Mouse (Mus musculus) neural tube, embryonic 13.5 days (tissue): ENCODE data around the gene Phf10. TPM values are rescaled to one million over a fixed set of nuclear protein-coding genes. Genes with fewer than 3 reads are reported as not detected.
"Not testable (repeated sequence)": the region's sequence is repeated elsewhere in the genome, so short reads cannot be mapped to it uniquely, and the experiment has no call there.

Source experiments
- ATAC-seq: fragments of 200-750 bp; cut with Nextera tagmentation; 2 replicates; pipeline ENCODE4 v1.8.0; 2017; ENCODE audit warnings: low read depth, mild to moderate bottlenecking, moderate TSS enrichment, moderate library complexity
- H3K27ac ChIP-seq: fragments of 300-500 bp; sonication (generic); replicated peaks from 2 replicates; pipeline ENCODE4 v1.5.1; 2015; ENCODE audit warnings: moderate library complexity, mild to moderate bottlenecking, inconsistent platforms
- H3K27me3 ChIP-seq: fragments of 300-500 bp; sonication (generic); 2 replicates; pipeline ENCODE4 v1.6.1; 2015; ENCODE audit warnings: mild to moderate bottlenecking, inconsistent platforms
- H3K36me3 ChIP-seq: fragments of 300-500 bp; sonication (generic); 2 replicates; pipeline ENCODE4 v1.6.1; 2015; ENCODE audit warnings: mild to moderate bottlenecking, inconsistent platforms
- H3K4me1 ChIP-seq: fragments of 300-500 bp; sonication (generic); replicated peaks from 2 replicates; pipeline ENCODE4 v1.6.1; 2015; ENCODE audit warnings: inconsistent platforms
- H3K4me2 ChIP-seq: fragments of 300-500 bp; sonication (generic); 2 replicates; pipeline ENCODE4 v1.6.1; 2015; ENCODE audit warnings: inconsistent platforms, mild to moderate bottlenecking, moderate library complexity
- H3K4me3 ChIP-seq: fragments of 300-500 bp; sonication (generic); 2 replicates; pipeline ENCODE4 v1.5.1; 2015; ENCODE audit warnings: mild to moderate bottlenecking, inconsistent platforms
- H3K9ac ChIP-seq: fragments of 300-500 bp; sonication (generic); 2 replicates; pipeline ENCODE4 v1.6.1; 2015; ENCODE audit warnings: moderate library complexity, mild to moderate bottlenecking, inconsistent platforms
- H3K9me3 ChIP-seq: fragments of 300-500 bp; sonication (generic); 2 replicates; pipeline ENCODE4 v1.6.1; 2016; ENCODE audit warnings: inconsistent platforms
- WGBS: fragments of 180-500 bp; shearing (Covaris S2); methylation state at CpG from one replicate; pipeline ENCODE4 v1.1.7; 2015; 5-methylcytosine and 5-hydroxymethylcytosine counted together
- polyA plus RNA-seq: library from polyadenylated mRNA; unstranded; fragments of >200 nt; fragmentation: Nextera tagmentation; extraction: Ambion mirVana; gene quantifications from 2 replicates; pipeline ENCODE4 v1.2.1, GENCODE M21; 2015

Phf10 gene
- 13.9 and 14.7 TPM in 2 replicates for polyA plus RNA-seq

- Histone ChIP-seq H3K4me3 (peak within 1 kb of the TSS; percentile 71), H3K4me1 (peaks cover 14% of the 10 kb centered on the region), H3K4me2 (peak within 1 kb of the TSS; percentile 96), H3K27ac (peak within 1 kb of the TSS; percentile 74; the same call in 1 of the 2 replicates), H3K9ac (peak within 1 kb of the TSS; percentile 79)
- H3K27me3 ChIP-seq, H3K9me3 ChIP-seq, H3K36me3 ChIP-seq: not testable (repeated sequence)
- WGBS = under 1% methylated on average over 19 of the region's 100 CpGs
- peak; percentile 83 for ATAC-seq
These were observed at the start of gene Phf10 for GRCm38 (mm10) chr17:14960951-14961556. Gene Phf10 (minus strand): TSS chr17:14961273.

GRCm38 (mm10) chr17:15009706-15010413, 48.8 kb upstream of the Phf10 start, which contains the start of gene Gm3435:
Gene Gm3435 (plus strand): TSS chr17:15010176.
- H3K27ac ChIP-seq, H3K9ac ChIP-seq, H3K27me3 ChIP-seq, H3K9me3 ChIP-seq, H3K4me2 ChIP-seq, H3K4me1 ChIP-seq, H3K36me3 ChIP-seq, H3K4me3 ChIP-seq: not testable (repeated sequence)
- ATAC-seq = peak; percentile 97
- WGBS = no CpG with 5 or more reads among the region's 60 CpGs

GRCm38 (mm10) chr17:15009088-15009487, 48.0 kb upstream of the Phf10 start:
- not testable (repeated sequence) for H3K4me2 ChIP-seq, H3K4me1 ChIP-seq, ATAC-seq, H3K4me3 ChIP-seq, H3K9me3 ChIP-seq, H3K36me3 ChIP-seq, H3K9ac ChIP-seq, H3K27ac ChIP-seq, H3K27me3 ChIP-seq
- WGBS = no CpG with 5 or more reads among the region's 3 CpGs

DNA sequence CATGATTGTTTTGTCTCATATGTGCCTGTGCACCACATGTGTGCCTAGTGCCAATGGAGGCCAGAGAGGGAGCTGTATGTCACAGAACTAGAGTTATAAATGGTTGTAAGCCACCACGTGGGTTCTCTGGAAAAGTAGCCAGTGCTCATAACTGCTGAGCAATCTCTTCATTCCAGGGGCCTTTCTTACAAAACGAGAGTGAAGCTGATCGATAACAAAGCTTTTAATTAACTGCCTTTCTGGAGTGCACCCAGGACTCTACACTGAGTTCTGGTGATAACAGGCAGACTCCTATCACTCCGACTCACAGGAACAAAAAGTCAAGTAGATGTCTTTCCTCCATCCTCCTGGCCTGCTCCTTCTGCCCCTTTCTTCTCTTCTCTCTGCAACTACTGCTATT, 39.0 kb upstream of the Phf10 start:
- not testable (repeated sequence) for H3K4me2 ChIP-seq, H3K27me3 ChIP-seq, H3K27ac ChIP-seq, H3K9ac ChIP-seq, H3K9me3 ChIP-seq, H3K4me3 ChIP-seq, H3K36me3 ChIP-seq, H3K4me1 ChIP-seq, ATAC-seq
- WGBS = no CpG with 5 or more reads among the region's 4 CpGs

GRCm38 (mm10) chr17:14994140-14994539, 33.1 kb upstream of the Phf10 start:
- H3K4me2 ChIP-seq, H3K9ac ChIP-seq, H3K4me1 ChIP-seq, H3K9me3 ChIP-seq, H3K4me3 ChIP-seq, ATAC-seq, H3K27ac ChIP-seq, H3K27me3 ChIP-seq, H3K36me3 ChIP-seq: not testable (repeated sequence)
- WGBS = no CpG with 5 or more reads among the region's 5 CpGs

DNA sequence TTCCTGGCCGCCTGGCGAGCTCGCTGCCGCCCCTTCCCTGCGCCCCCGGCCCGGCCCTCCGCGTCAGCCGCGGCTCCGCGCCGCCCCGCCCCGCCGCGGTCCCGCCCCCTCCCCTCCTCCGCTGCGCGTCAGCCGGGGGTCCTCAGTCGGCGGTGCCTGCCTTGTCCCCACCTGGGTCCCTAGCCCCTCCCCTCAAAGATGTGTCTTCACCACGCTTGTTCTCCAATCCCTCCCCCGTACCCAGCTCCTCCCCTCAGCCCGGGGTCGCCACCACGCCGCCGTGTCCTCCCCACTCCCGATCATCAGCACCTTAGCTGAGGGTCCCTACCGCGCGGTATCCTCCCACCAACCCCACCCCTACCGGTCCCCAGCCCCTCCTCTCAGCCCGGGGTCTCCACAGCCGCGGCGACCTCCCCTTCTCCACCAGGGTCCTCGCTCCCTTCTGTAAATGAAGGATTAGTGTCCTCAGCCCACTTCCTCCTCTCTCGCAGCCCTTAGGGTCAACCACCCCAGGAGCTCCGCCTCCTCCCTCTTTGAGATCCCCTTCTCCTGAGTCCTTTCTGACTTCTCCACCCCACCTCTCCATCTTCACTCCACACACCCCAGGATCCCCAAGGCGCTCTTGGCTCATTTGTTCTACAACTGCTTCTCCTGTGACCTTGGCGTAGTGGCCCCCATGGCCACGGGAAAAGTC, 32.2 kb upstream of the Phf10 start:
- ATAC-seq = peak; percentile 91
- not testable (repeated sequence) for H3K4me3 ChIP-seq, H3K4me2 ChIP-seq, H3K36me3 ChIP-seq, H3K27me3 ChIP-seq, H3K4me1 ChIP-seq, H3K9me3 ChIP-seq, H3K27ac ChIP-seq, H3K9ac ChIP-seq
- no CpG with 5 or more reads among the region's 47 CpGs for WGBS

- not testable (repeated sequence) for H3K27me3 ChIP-seq, H3K4me1 ChIP-seq, H3K27ac ChIP-seq, H3K9me3 ChIP-seq, H3K4me3 ChIP-seq, H3K4me2 ChIP-seq, H3K36me3 ChIP-seq, H3K9ac ChIP-seq
- peak; percentile 79 for ATAC-seq
- WGBS = no CpG with 5 or more reads among the region's 98 CpGs
These were observed 31.6 kb upstream of the Phf10 start for GRCm38 (mm10) chr17:14992522-14993138.

DNA sequence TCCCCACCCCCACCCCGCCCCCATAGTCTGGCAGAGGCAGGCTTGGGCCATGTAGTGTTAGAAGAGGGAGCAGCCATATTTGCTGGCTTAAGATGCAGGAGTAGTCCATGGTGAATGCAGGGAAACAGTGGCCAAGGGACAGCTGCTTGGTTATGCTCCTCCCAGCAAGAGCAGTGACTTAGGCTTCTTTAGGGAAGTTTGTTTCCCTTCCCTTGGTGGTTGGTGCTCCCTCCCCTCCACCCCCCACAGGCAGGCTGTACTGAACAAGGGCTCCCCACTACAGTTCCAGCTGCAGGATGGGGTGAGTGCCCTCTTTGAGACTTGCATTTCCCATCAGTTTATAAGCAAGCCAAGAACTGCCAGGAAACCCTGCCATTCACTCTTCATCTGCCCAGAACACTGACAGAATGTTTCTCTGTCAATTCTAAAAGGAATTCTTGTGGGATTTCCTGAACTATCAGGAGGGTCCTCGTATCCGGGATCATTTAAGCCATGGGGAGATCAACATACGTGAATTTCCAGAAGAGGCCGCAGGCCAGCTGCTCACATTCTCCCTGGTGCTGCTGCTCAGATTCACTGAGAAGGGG, 29.1 kb upstream of the Phf10 start:
- H3K9ac ChIP-seq, H3K4me1 ChIP-seq, H3K27me3 ChIP-seq, H3K9me3 ChIP-seq, H3K36me3 ChIP-seq, H3K4me3 ChIP-seq, H3K4me2 ChIP-seq, H3K27ac ChIP-seq, ATAC-seq: not testable (repeated sequence)
- 71% methylated on average over 4 of the region's 5 CpGs for WGBS

- H3K9ac ChIP-seq, H3K36me3 ChIP-seq, H3K27me3 ChIP-seq, H3K9me3 ChIP-seq, H3K4me1 ChIP-seq, H3K27ac ChIP-seq: not testable (repeated sequence)
- H3K4me3 ChIP-seq = peak within 1 kb of the TSS; percentile 20; the same call in 1 of the 2 replicates
- WGBS = no CpG with 5 or more reads among the region's 60 CpGs
- ATAC-seq = peak; percentile 97
- peak within 1 kb of the TSS; percentile 41 for H3K4me2 ChIP-seq
These were observed 17.4 kb upstream of the Phf10 start, which contains the start of the genes 9030025P20Rik and Gm3417 for GRCm38 (mm10) chr17:14978362-14979038. Gene 9030025P20Rik (plus strand): TSS chr17:14978468. Gene Gm3417 (minus strand): TSS chr17:14978790.

DNA sequence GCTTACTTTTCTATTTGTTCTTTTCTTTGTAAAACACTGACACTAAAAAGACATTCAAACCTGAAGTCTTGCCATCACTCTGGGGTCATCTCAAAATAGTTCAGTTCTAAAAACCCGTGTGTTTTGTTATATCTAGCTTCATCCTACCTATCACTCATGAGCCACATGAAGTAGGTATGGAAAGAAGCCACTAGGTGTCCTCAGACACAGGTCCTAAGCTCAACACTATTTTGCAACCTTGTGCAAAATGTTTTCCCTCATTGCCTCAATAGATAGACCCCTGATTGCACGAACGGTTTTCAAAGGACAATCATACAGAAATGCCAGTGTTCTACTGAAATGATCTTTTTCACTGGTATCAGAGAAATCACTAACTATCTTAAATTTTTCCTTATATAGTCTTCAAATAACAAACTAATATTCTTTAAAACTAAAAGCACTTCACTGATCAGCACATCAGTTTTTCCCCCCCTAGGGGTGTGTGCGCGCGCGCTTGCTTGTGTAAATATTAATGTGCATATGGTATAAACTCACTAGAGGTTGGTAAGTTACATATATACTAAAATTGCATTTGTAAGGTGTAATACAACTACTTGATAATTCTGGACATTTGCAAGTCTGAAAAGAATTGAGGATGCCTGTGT, 16.8 kb upstream of the Phf10 start:
- peak overlapping the region; percentile 20; the same call in 1 of the 2 replicates for H3K4me3 ChIP-seq
- H3K4me1 ChIP-seq, H3K9ac ChIP-seq, H3K27me3 ChIP-seq, ATAC-seq, H3K27ac ChIP-seq, H3K36me3 ChIP-seq, H3K9me3 ChIP-seq: not testable (repeated sequence)
- 2% methylated on average over 4 of the region's 7 CpGs for WGBS
- peak overlapping the region; percentile 41 for H3K4me2 ChIP-seq

DNA sequence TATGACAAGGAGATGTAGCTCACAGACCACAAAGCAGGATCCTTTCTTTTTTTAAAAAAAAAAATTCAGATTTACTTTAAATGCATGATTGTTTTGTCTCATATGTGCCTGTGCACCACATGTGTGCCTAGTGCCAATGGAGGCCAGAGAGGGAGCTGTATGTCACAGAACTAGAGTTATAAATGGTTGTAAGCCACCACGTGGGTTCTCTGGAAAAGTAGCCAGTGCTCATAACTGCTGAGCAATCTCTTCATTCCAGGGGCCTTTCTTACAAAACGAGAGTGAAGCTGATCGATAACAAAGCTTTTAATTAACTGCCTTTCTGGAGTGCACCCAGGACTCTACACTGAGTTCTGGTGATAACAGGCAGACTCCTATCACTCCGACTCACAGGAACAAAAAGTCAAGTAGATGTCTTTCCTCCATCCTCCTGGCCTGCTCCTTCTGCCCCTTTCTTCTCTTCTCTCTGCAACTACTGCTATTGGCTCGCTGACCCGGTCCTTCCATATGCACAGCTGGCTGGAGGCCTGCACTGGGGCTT, 7.4 kb upstream of the Phf10 start:
- ATAC-seq, H3K4me3 ChIP-seq, H3K27me3 ChIP-seq, H3K27ac ChIP-seq, H3K36me3 ChIP-seq, H3K9ac ChIP-seq, H3K4me1 ChIP-seq, H3K9me3 ChIP-seq, H3K4me2 ChIP-seq: not testable (repeated sequence)
- no CpG with 5 or more reads among the region's 6 CpGs for WGBS
